Mouse (Mus musculus) kidney, postnatal 4 days (tissue): ENCODE measurements at regions not wholly inside any gene's neighbourhood (a gene's known extent, or its start where the extent isn't known, plus 50 kb on each side); places are given as distances from the start of the nearest gene placed in this dataset.

Experiments used
- DNase-seq, 2 experiments: peaks; one replicate each; pipeline ENCODE4 v3.0.0; 2021; ENCODE audit warnings: mixed read lengths in 2 of 2

- no peak for DNase-seq
Measured at GRCm38 (mm10) chr13:72355821-72356220, 272.8 kb upstream of the Irx2 start.

DNA sequence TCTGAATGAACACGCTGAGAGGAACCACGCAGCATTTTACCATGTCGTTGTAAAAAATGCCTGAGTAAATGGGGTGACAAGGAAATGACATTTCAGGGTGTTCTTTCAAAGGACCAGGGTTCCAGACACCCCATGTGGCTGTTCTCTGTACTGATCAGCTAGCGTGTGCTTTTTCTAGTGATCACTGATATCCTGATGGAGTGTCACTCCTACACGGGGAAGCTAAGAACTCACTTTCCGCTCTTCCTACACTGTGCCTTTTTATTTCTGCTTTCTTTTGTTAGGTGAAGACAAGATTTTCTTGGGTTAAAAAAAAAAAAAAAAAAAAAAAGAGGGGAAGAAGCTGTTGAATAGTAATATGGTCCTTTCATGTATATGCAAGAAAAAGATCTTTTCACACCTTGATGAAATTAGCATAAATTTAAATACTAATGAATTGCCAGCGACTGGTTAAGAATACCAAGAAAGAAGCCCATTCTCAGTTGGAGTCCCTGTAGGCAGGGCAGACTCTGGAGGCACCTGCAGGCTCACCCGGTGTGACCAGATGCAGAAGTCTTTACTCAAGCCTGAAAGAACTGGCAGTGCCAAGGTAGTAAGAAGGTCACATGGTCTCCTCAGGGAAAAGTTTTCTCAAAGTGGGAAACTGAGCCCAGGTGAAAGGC lies 270.2 kb upstream of the Irx2 start:
- no peak for DNase-seq

DNA sequence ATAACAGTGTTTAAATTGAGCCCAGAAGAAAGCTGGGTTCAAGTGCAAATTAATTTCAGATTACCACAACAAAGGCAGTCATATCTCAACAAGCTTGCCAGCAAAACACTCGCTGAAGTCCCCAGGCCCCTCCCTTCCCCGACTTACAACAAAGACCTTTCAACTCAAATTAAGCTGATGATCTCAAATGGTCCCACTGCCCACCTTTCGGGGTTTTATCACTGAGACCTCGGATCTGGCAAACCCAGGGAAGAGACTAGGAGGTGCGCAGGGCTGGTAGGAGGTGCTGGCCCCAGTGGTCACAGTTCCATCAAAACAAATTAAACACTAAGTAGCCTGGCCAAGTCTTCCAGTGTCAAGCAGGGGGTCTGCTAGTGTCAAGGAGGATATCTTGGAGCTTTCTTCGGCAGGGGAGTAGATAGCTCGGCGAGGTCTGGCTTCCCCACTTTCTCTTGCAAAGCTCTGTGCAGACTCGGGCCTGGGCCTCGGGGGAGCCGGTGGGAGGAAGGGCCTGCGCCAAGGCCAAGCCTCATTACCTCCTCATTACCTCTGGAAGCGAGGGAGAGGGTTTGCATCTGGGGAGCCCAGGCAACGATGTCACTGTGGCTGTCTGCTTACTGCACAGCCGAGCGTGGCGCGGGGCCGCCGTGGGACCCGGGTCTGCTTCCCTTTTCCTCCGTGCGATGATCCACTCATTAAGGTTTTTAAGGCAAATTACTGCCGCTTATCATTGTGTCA lies 262.9 kb upstream of the Irx2 start:
- DNase-seq = peak; percentile 58 to 72

GRCm38 (mm10) chr13:72366281-72366680 lies 262.3 kb upstream of the Irx2 start:
- peak; percentile 13 to 33 for DNase-seq

- peak in 1 of 2 experiments; percentile 34 for DNase-seq
Measured at GRCm38 (mm10) chr13:72370131-72370530, 258.5 kb upstream of the Irx2 start.

GRCm38 (mm10) chr13:72370997-72371396 lies 257.6 kb upstream of the Irx2 start:
- no peak for DNase-seq

DNA sequence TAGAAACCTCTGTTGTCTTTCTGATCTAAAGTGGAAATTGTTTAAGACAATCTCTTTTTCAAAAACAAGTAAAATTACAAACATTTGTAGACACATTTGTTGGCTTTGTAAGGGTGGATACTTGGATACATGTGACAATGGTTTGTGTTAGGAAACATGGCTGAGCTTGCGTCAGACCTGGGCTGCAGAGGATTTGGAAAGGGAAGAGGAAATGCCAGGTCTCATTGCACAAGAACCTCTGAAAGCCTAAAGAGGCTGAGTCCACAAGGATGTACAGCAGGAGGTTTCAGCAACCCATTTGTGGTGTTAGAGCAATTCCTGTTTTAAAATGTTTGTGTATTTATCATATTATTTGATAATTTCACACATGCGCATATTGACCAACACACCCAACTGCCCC lies 235.3 kb upstream of the Irx2 start:
- no peak for DNase-seq

DNA sequence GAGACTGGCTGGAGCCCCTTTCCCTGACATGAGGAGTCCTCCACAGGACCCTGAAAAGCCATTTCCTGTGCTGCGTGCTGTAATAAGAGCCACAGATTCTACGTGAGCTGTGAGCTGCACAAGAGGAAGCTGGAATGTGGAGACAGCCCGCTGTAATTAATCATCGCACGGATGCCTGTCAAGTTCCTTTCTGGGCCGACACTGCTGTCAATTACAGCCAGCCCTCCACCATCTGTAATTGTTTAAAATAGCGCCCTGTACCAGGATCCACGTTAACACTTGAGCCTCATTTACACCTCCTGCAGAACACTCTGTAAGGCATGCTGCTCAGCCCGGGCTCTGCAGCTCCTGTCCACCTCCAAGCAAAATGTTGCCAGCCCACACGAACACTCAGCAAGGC lies 227.9 kb upstream of the Irx2 start:
- peak; percentile 26 to 27 for DNase-seq

GRCm38 (mm10) chr13:72409238-72409965 lies 219.2 kb upstream of the Irx2 start:
- DNase-seq = no peak

GRCm38 (mm10) chr13:72412656-72413055 lies 216.0 kb upstream of the Irx2 start:
- no peak for DNase-seq

GRCm38 (mm10) chr13:72416981-72417380 lies 211.6 kb upstream of the Irx2 start:
- DNase-seq = no peak

- no peak for DNase-seq
Measured at GRCm38 (mm10) chr13:72417816-72418215, 210.8 kb upstream of the Irx2 start.

DNA sequence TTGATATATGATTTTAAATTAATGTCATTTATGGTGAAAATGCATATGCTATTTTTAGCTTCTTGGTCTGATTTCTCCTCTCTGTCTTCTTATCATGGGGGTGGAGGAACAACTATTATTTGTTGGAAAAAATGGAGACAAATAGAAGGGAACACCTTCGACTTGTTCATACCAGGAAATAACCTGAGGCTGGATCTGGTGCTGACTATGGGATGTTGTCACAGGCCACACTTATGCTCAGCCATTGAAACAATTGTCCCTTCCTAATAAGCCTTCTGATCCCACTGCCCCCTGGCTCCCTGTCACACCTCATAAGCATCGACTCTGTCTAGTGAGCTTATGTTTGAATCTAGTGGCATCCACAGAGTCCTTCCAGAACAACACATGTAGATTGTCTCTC lies 210.3 kb upstream of the Irx2 start:
- DNase-seq = no peak

GRCm38 (mm10) chr13:72419532-72419931 lies 209.1 kb upstream of the Irx2 start:
- no peak for DNase-seq

- DNase-seq = no peak
Measured at GRCm38 (mm10) chr13:72425917-72426316, 202.7 kb upstream of the Irx2 start.

- DNase-seq = no peak
Measured at GRCm38 (mm10) chr13:72445336-72445735, 183.3 kb upstream of the Irx2 start.

DNA sequence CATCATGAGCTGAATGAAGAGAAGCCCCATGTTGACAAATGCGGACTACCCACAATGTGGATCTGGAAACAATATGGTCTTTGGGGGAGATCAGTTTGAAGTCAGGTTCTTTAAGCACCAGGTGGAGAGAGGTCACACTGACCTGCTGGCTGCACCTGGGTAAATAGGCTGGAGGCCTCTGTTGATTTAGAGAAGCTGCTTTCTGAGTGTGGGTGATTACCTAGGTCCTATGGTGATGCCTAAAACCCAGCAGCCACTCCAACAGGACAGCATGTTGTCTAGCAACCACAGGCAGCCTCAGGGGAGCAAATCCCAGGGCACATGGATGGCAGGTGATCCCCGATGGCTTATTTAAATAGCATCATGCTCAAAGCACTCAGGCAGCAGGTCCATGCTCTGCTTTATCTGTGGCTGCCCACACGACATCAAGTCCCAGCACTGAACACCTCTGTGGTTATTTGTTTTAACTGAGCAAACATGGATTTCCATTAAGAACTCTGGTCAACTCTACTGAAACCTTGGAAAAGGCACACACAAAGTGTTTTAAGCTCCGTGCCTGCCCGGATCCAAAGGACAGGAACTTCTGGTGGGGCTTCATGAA lies 180.1 kb upstream of the Irx2 start:
- no peak for DNase-seq

- DNase-seq = no peak
Measured at GRCm38 (mm10) chr13:72495353-72495752, 133.3 kb upstream of the Irx2 start.

- DNase-seq = no peak
Measured at GRCm38 (mm10) chr13:72497036-72497435, 131.6 kb upstream of the Irx2 start.

DNA sequence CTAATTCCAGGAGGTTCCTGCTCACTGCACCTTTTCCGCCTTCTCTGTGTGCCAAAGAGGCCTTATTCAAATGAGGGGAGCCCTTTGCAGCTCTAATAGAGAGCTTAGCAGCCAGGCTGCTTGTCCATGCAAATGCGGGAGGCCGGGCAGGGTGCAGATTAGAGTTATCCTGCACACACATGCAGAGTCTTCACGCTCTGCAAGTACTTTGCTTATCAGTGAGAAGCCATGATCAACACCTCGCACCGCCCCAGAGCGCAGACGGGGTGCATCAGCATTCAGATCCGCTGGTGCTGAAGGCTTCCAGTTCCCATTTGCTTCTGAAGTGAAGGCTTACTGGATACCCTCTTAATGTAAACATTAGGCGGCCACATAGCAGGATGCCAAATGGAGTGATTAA lies 131.1 kb upstream of the Irx2 start:
- peak in 1 of 2 experiments; percentile 8 for DNase-seq

GRCm38 (mm10) chr13:72505954-72506353 lies 122.7 kb upstream of the Irx2 start:
- DNase-seq = no peak

DNA sequence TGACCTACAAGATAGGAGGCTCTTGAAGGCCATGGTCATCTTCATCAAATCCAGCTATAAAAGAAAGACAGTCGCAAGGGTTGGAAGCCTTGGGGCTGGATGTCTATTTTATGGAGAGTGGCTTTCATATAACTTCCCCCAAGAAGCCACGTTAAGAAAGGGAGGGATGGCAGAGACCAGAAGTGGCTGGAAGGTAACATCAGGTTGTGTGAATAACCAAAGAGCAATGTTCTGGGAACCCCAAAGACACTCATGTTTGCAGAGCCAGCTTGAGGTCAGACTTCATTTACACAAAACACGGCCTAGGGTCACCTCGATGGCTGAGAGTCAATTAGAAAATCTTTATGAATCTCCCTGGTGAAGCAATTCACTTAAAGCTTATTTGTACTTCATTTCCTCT lies 90.0 kb upstream of the Irx2 start:
- DNase-seq = no peak

- peak in 1 of 2 experiments; percentile 5 for DNase-seq
Measured at GRCm38 (mm10) chr13:72541706-72542105, 86.9 kb upstream of the Irx2 start.
